Mouse (Mus musculus) T-helper 1 cell (primary cell): Measurements from ENCODE around the gene Hal.
"Not testable (repeated sequence)": the region's sequence is repeated elsewhere in the genome, so short reads cannot be mapped to it uniquely, and the experiment has no call there.

Source experiments
- in situ Hi-C: fragments of 300-600 bp; cut with MboI, MseI; formaldehyde crosslinking; loops from one replicate; pipeline ENCODE4 v1.15.1; 2025; ENCODE audit warnings: high pct_unique_total_duplicates

Hal gene

GRCm38 (mm10) chr10:93515927-93516326 is 27.4 kb downstream of the Hal start:
- in situ Hi-C loops = no loop called here

DNA sequence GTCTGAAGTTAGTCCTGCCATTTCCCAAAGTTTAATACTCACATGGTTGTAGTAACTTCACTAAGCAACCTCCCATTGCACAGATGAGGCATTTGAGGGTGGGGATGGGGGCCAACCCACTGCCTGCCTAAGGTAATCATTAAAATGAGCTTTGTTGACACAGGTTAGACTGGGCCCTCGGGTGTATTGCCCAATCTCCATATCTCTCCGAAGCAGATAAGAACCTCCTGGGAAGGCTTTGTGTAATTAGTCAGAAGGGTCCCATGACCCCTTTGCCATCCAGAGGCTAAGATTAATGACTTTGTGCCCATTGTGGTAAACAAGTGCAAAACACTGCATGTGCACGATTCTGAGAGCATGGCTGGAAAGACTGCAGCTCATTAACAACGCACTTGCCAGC is 29.2 kb downstream of the Hal start:
- in situ Hi-C loops = no loop called here

- in situ Hi-C loops = no loop called here
Measured at GRCm38 (mm10) chr10:93518186-93518585, 29.6 kb downstream of the Hal start.

GRCm38 (mm10) chr10:93518620-93519019 is 30.1 kb downstream of the Hal start:
- in situ Hi-C loops = no loop called here

DNA sequence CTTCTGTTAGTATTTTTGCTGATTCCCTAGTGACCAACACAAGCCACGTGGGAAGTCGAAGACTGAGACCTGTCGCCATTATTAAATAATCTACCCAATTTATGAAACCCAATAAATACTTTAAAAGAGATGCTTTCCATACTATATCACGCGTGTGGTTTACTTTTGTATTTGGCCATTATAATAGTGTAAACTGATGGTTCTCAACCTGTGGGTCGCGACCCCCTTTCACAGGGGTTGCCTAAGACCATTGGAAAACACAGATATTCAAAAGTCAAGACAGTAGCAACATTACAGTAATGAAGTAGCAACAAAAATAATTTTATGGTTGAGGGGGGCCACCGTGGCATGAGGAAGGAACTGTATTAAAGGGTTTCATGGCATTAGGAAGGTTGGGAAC is 30.6 kb downstream of the Hal start:
- in situ Hi-C loops = no loop called here

DNA sequence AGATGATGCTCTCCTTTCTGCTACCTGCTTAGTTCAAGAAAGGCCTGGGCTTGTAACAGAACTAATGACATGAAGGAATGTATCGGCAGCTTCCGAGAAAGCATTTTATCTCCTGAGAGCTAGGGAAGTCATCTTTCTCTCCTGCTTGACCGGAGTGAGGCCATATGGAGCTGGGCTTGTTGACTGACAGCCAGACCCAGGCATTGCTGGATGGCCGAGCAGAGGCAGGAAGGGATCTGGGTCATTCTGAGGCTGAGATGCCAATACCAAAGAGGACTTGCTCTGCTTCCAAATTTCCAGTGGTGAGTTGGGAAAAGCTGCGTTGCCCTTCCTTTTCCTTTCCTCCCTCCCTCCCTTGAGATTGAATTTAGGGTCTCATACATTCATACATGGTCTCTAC is 31.2 kb downstream of the Hal start:
- in situ Hi-C loops = no loop called here

GRCm38 (mm10) chr10:93520994-93521393 is 32.4 kb downstream of the Hal start:
- in situ Hi-C loops = no loop called here

DNA sequence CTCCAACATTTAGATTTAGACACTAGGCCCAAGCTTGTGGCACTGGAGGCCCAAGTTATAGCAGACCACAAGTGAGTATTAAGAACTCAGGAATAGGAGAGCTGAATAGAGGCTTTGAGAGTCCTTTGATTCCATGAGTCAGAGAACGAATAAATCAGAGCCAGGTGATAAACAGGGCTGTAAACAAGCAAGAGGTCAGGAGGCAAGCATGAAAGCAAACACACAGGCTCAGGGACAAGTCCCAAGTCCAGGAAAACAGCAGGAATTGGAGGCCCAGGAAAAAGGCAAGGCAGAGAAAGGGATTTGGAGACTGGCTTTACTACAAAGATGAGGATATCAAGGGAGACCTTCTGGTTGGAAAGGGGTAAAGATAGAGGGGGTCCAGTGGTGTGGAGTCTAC is 36.8 kb downstream of the Hal start:
- in situ Hi-C loops = no loop called here

- in situ Hi-C loops = no loop called here
Measured at GRCm38 (mm10) chr10:93538287-93538686, 49.7 kb downstream of the Hal start.

GRCm38 (mm10) chr10:93538818-93539217 is 50.2 kb downstream of the Hal start:
- in situ Hi-C loops = no loop called here

DNA sequence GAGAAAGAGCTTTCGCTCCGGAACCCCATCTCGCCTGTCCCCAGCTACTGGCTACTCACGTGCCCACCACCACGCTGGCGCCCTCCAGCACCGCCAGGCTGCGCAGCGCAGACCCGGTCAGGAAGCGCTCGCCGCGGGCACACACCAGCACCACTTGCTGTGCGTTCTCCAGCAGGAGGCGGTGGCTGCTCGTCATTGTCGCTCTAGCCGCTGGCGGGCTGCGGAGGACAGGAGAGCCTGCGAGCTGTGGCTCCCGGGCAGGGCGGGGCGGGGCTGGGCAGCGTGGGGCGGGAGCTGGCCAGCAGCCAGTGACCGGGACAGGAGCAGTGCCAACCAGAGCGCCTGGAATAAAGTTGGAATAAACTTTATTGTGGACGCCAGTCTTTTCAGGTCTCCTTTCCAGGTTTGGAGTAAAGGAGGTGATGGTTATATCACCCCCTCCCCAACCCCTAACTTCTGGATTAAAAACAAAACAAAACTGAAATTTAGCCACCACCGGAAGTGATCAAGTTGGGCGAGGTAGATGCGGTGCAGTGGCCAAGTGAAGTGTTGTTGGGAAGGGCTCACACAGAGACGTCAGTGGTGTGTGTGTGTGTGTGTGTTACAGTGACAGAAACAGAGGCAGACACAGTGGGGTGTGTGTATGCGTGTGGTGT is 51.3 kb downstream of the Hal start, which contains the start of gene Amdhd1:
Gene Amdhd1, minus strand, starts transcription at position 259 of the 656 bp plus-strand sequence.
- in situ Hi-C loops = no loop called here

GRCm38 (mm10) chr10:93540431-93541210 is 52.1 kb downstream of the Hal start, which contains the start of gene Ccdc38:
TSS of gene Ccdc38 (plus strand) at chr10:93540632.
- in situ Hi-C loops = no loop called here

- in situ Hi-C loops = no loop called here
Measured at GRCm38 (mm10) chr10:93541585-93541984, 53.0 kb downstream of the Hal start.

GRCm38 (mm10) chr10:93542356-93542755 is 53.8 kb downstream of the Hal start:
- in situ Hi-C loops = no loop called here

DNA sequence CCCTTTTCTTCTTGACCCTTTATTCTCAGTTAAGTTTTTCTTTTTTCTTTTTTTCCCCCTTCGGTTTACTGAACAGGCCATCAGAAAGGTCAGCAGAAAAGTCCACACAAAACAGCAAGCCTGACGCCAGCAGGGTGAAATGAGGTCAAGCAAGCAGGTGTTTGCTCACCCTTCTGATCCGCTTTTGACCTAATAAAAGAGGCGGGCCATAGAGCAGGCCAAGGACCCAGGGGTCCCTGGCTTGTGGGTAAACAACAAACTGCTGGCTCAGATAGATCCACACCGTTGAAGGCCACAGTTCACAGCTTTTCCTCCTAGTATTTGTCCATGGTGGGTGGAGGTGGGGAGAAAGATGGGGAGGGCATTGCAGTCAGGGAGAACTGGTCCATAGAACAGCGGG is 54.6 kb downstream of the Hal start:
- in situ Hi-C loops = no loop called here

DNA sequence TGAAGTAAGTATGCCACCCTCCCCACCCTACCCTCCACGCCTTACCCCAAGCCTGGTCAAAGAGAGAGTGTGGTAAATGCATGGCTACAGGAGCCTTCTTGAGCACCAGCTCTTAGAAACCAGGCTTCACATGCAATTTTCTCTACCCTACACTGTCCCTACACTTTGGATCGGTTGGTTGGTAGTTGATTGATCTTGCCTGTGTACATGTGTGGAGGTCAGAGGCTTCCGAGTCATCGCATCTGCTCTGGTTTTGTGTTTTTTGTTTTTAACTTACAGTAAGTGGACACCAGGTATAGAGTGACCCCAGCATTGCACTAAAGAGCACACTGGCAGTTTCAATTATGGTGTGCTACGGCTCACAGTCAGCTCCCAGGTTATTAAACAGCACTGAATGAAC is 55.6 kb downstream of the Hal start:
- in situ Hi-C loops = no loop called here

DNA sequence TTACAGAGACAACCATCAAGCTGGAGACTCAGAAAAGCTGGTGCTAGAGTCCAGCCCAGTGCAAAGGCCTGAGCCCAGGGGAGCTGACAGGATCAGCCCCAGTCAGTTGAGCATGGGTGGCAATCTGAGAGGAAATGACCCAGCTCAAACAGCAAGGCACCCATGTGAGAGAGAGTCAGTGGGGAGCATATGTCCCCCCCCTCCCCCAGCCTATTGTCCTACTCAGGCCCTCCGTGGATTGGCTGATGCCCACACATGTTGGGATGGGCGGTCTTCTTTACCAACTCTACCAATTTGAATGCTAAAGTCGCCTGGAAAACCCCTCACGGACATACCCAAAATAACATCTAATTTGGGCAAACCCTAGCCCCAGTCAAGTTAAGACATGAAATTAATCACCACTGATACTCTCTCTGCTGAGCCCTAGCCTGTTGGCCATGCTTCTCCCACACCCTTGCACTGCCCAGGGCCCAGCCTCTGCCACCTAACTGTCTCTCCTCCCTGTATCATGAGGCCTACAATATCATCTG is 59.2 kb downstream of the Hal start:
- in situ Hi-C loops = no loop called here

GRCm38 (mm10) chr10:93548991-93549390 is 60.4 kb downstream of the Hal start:
- in situ Hi-C loops = no loop called here

GRCm38 (mm10) chr10:93549821-93550220 is 61.3 kb downstream of the Hal start:
- in situ Hi-C loops = no loop called here

- in situ Hi-C loops = no loop called here
Measured at GRCm38 (mm10) chr10:93552596-93552995, 64.0 kb downstream of the Hal start.

DNA sequence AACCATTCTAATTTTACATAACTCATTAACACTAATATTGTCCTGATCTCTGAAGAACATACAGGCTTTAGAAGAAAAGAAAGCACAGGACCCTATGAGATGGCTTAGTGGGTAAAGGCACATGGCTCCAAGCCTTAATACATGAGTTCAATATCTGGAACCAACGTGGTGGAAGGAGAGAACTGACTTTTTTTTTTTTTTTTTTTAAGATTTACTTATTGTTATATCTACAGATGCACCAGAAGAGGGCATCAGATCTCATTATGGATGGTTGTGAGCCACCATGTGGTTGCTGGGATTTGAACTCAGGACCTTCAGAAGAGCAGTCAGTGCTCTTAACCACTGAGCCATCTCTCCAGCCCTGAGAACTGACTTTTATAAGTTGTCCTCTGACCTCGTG is 69.4 kb downstream of the Hal start:
- in situ Hi-C loops = not testable (repeated sequence)

- in situ Hi-C loops = no loop called here
Measured at GRCm38 (mm10) chr10:93559786-93560185, 71.2 kb downstream of the Hal start.

DNA sequence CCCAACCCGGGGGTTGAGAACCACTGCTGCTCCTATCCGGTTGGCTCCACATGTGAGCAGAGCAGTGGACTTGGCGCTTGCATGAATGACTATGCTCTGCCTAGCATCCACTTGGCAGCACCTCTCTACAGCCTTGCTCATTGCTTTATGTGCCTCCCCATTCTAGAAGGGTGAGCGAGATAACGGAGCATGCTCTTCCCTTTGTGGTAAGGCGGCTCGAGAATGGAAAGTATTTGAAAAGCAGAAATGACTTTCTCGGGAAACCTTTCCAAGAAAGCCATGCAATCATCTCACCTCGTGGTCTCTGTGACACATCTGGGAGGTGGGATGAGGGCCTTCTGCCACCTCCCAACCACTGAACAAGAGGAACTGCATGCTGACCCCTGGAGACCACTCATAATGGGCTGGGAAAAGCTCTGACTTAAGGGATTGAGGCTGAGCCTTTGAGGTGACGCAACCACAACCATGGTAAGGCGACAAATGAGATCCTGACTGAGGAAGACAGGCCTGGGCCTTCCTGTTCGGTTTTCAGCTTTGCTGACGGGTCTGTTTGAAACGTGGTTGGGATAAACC is 76.0 kb downstream of the Hal start:
- in situ Hi-C loops = no loop called here
